Mouse (Mus musculus): Measurements from ENCODE around the gene Parg. TPM values are rescaled to one million over a fixed set of nuclear protein-coding genes. Genes with fewer than 3 reads are reported as not detected.
A peak's percentile ranks its signal among the peaks of the same experiment; 100 is the strongest.
"Not testable (repeated sequence)": the region's sequence is repeated elsewhere in the genome, so short reads cannot be mapped to it uniquely, and the experiment has no call there.

Parg gene
- polyA plus RNA-seq, 1 experiment from 2014 or later = 11.6 TPM

- Histone ChIP-seq H3K36me3 (ENCODE audit: control insufficient read depth, insufficient read depth) (peaks cover 48% of the 10 kb centered on the region), H3K4me1 (ENCODE audit: control insufficient read depth, low read depth, low read length) (peaks cover 40% of the 10 kb centered on the region), H3K4me2 (ENCODE audit: low read depth, low read length) (peak overlapping the region; percentile 82), H3K9me3 (replicated peaks; ENCODE audit: control insufficient read depth, low read length) (no peaks in the 10 kb centered on the region), H3K4me3 (ENCODE audit: low read depth, low read length) (peak overlapping the region; percentile 69), H3K27ac (ENCODE audit: low read length) (peak overlapping the region; percentile 83), H3K9ac (ENCODE audit: low read depth, low read length) (peak overlapping the region; percentile 68), H3K27me3 (ENCODE audit: control insufficient read depth, insufficient read depth, low read depth, low read length) (no peaks in the 10 kb centered on the region)
- 84% methylated on average over 4 of the region's 4 CpGs for WGBS (ENCODE audit: insufficient replicate concordance)
- ATAC-seq (ENCODE audit: low read depth) = no peak
Observed at GRCm38 (mm10) chr14:32170137-32170536, 31.6 kb upstream of the Parg start.

GRCm38 (mm10) chr14:32175310-32175709 lies 26.4 kb upstream of the Parg start:
- ATAC-seq (ENCODE audit: low read depth) = peak; percentile 33; the same call in 1 of the 2 replicates
- Histone ChIP-seq H3K27me3 (ENCODE audit: control insufficient read depth, insufficient read depth, low read depth, low read length) (no peaks in the 10 kb centered on the region), H3K36me3 (ENCODE audit: control insufficient read depth, insufficient read depth) (peaks cover 65% of the 10 kb centered on the region), H3K9ac (ENCODE audit: low read depth, low read length) (no peak overlapping the region), H3K4me1 (ENCODE audit: control insufficient read depth, low read depth, low read length) (peaks cover 13% of the 10 kb centered on the region), H3K4me2 (ENCODE audit: low read depth, low read length) (no peak overlapping the region), H3K4me3 (ENCODE audit: low read depth, low read length) (no peak overlapping the region), H3K9me3 (replicated peaks; ENCODE audit: control insufficient read depth, low read length) (no peaks in the 10 kb centered on the region), H3K27ac (ENCODE audit: low read length) (no peak overlapping the region)
- 51% methylated on average over 2 of the region's 2 CpGs for whole genome bisulfite sequencing (ENCODE audit: insufficient replicate concordance)

- H3K27me3 ChIP-seq (ENCODE audit: control insufficient read depth, insufficient read depth, low read depth, low read length); H3K4me1 ChIP-seq (ENCODE audit: control insufficient read depth, low read depth, low read length); H3K4me2 ChIP-seq (ENCODE audit: low read depth, low read length); H3K9ac ChIP-seq (ENCODE audit: low read depth, low read length); H3K27ac ChIP-seq (ENCODE audit: low read length); H3K9me3 ChIP-seq (replicated peaks; ENCODE audit: control insufficient read depth, low read length); ATAC-seq (ENCODE audit: low read depth); H3K4me3 ChIP-seq (ENCODE audit: low read depth, low read length): not testable (repeated sequence)
- WGBS (ENCODE audit: insufficient replicate concordance) = 74% methylated on average over 4 of the region's 5 CpGs
- peaks cover 64% of the 10 kb centered on the region for H3K36me3 ChIP-seq (ENCODE audit: control insufficient read depth, insufficient read depth)
Observed at GRCm38 (mm10) chr14:32176590-32176989, 25.2 kb upstream of the Parg start.

GRCm38 (mm10) chr14:32179393-32180195 lies 22.2 kb upstream of the Parg start:
- Histone ChIP-seq H3K27ac (ENCODE audit: low read length) (no peak overlapping the region; the same call in 1 of the 2 replicates), H3K36me3 (ENCODE audit: control insufficient read depth, insufficient read depth) (peaks cover 63% of the 10 kb centered on the region), H3K4me1 (ENCODE audit: control insufficient read depth, low read depth, low read length) (peaks cover 4% of the 10 kb centered on the region; the same call in 1 of the 2 replicates), H3K4me3 (ENCODE audit: low read depth, low read length) (no peak overlapping the region), H3K9me3 (replicated peaks; ENCODE audit: control insufficient read depth, low read length) (no peaks in the 10 kb centered on the region), H3K4me2 (ENCODE audit: low read depth, low read length) (no peak overlapping the region), H3K9ac (ENCODE audit: low read depth, low read length) (no peak overlapping the region), H3K27me3 (ENCODE audit: control insufficient read depth, insufficient read depth, low read depth, low read length) (no peaks in the 10 kb centered on the region)
- peak; percentile 42 for ATAC-seq (ENCODE audit: low read depth)
- 63% methylated on average over 10 of the region's 10 CpGs for WGBS (ENCODE audit: insufficient replicate concordance)

- Histone ChIP-seq H3K27me3 (ENCODE audit: control insufficient read depth, insufficient read depth, low read depth, low read length) (no peaks in the 10 kb centered on the region), H3K4me2 (ENCODE audit: low read depth, low read length) (no peak overlapping the region), H3K4me3 (ENCODE audit: low read depth, low read length) (no peak overlapping the region), H3K9me3 (replicated peaks; ENCODE audit: control insufficient read depth, low read length) (no peaks in the 10 kb centered on the region), H3K4me1 (ENCODE audit: control insufficient read depth, low read depth, low read length) (peaks cover 4% of the 10 kb centered on the region; the same call in 1 of the 2 replicates), H3K27ac (ENCODE audit: low read length) (no peak overlapping the region), H3K9ac (ENCODE audit: low read depth, low read length) (no peak overlapping the region), H3K36me3 (ENCODE audit: control insufficient read depth, insufficient read depth) (peaks cover 63% of the 10 kb centered on the region)
- peak; percentile 47; the same call in 1 of the 2 replicates for ATAC-seq (ENCODE audit: low read depth)
- WGBS (ENCODE audit: insufficient replicate concordance) = 79% methylated on average over 6 of the region's 6 CpGs
Observed at GRCm38 (mm10) chr14:32180861-32181260, 20.9 kb upstream of the Parg start.

GRCm38 (mm10) chr14:32183846-32184245 lies 17.9 kb upstream of the Parg start:
- Histone ChIP-seq H3K9ac (ENCODE audit: low read depth, low read length) (no peak overlapping the region), H3K4me1 (ENCODE audit: control insufficient read depth, low read depth, low read length) (peaks cover 4% of the 10 kb centered on the region; the same call in 1 of the 2 replicates), H3K9me3 (replicated peaks; ENCODE audit: control insufficient read depth, low read length) (no peaks in the 10 kb centered on the region), H3K36me3 (ENCODE audit: control insufficient read depth, insufficient read depth) (peaks cover 74% of the 10 kb centered on the region), H3K4me3 (ENCODE audit: low read depth, low read length) (no peak overlapping the region), H3K27me3 (ENCODE audit: control insufficient read depth, insufficient read depth, low read depth, low read length) (no peaks in the 10 kb centered on the region), H3K4me2 (ENCODE audit: low read depth, low read length) (no peak overlapping the region), H3K27ac (ENCODE audit: low read length) (no peak overlapping the region)
- 84% methylated on average over 4 of the region's 4 CpGs for WGBS (ENCODE audit: insufficient replicate concordance)
- no peak for ATAC-seq (ENCODE audit: low read depth)

- no peak overlapping the region for H3K4me3 ChIP-seq (ENCODE audit: low read depth, low read length)
- no peaks in the 10 kb centered on the region for H3K9me3 ChIP-seq (replicated peaks; ENCODE audit: control insufficient read depth, low read length)
- H3K36me3 ChIP-seq (ENCODE audit: control insufficient read depth, insufficient read depth) = peaks cover 37% of the 10 kb centered on the region
- H3K4me1 ChIP-seq (ENCODE audit: control insufficient read depth, low read depth, low read length) = peaks cover 4% of the 10 kb centered on the region
- H3K27ac ChIP-seq (ENCODE audit: low read length) = peak overlapping the region; percentile 60
- H3K9ac ChIP-seq (ENCODE audit: low read depth, low read length) = no peak overlapping the region
- no peak overlapping the region for H3K4me2 ChIP-seq (ENCODE audit: low read depth, low read length)
- ATAC-seq (ENCODE audit: low read depth) = peak; percentile 81
- 75% methylated on average over 6 of the region's 6 CpGs for WGBS (ENCODE audit: insufficient replicate concordance)
- no peaks in the 10 kb centered on the region for H3K27me3 ChIP-seq (ENCODE audit: control insufficient read depth, insufficient read depth, low read depth, low read length)
Observed at GRCm38 (mm10) chr14:32190627-32191391, 10.9 kb upstream of the Parg start.

- H3K4me2 ChIP-seq (ENCODE audit: low read depth, low read length) = no peak overlapping the region
- H3K36me3 ChIP-seq (ENCODE audit: control insufficient read depth, insufficient read depth) = peaks cover 31% of the 10 kb centered on the region
- ATAC-seq (ENCODE audit: low read depth) = no peak
- no peaks in the 10 kb centered on the region for H3K27me3 ChIP-seq (ENCODE audit: control insufficient read depth, insufficient read depth, low read depth, low read length)
- 54% methylated on average over 5 of the region's 5 CpGs for WGBS (ENCODE audit: insufficient replicate concordance)
- no peak overlapping the region for H3K9ac ChIP-seq (ENCODE audit: low read depth, low read length)
- peak overlapping the region; percentile 24; the same call in 1 of the 2 replicates for H3K27ac ChIP-seq (ENCODE audit: low read length)
- no peaks in the 10 kb centered on the region for H3K9me3 ChIP-seq (replicated peaks; ENCODE audit: control insufficient read depth, low read length)
- peaks cover 4% of the 10 kb centered on the region for H3K4me1 ChIP-seq (ENCODE audit: control insufficient read depth, low read depth, low read length)
- H3K4me3 ChIP-seq (ENCODE audit: low read depth, low read length) = no peak overlapping the region
Observed at GRCm38 (mm10) chr14:32191926-32192325, 9.8 kb upstream of the Parg start.

GRCm38 (mm10) chr14:32192437-32192836 lies 9.3 kb upstream of the Parg start:
- Histone ChIP-seq H3K9me3 (replicated peaks; ENCODE audit: control insufficient read depth, low read length) (no peaks in the 10 kb centered on the region), H3K4me1 (ENCODE audit: control insufficient read depth, low read depth, low read length) (peaks cover 4% of the 10 kb centered on the region), H3K27me3 (ENCODE audit: control insufficient read depth, insufficient read depth, low read depth, low read length) (no peaks in the 10 kb centered on the region), H3K36me3 (ENCODE audit: control insufficient read depth, insufficient read depth) (peaks cover 31% of the 10 kb centered on the region), H3K4me3 (ENCODE audit: low read depth, low read length) (no peak overlapping the region), H3K4me2 (ENCODE audit: low read depth, low read length) (no peak overlapping the region), H3K27ac (ENCODE audit: low read length) (no peak overlapping the region), H3K9ac (ENCODE audit: low read depth, low read length) (no peak overlapping the region)
- 27% methylated on average over 3 of the region's 3 CpGs for WGBS (ENCODE audit: insufficient replicate concordance)
- peak; percentile 41; the same call in 1 of the 2 replicates for ATAC-seq (ENCODE audit: low read depth)
